Mouse (Mus musculus) liver (tissue): ENCODE results near the gene Gm45623.
A peak's percentile ranks its signal among the peaks of the same experiment; 100 is the strongest.

Experiments
- DNase-seq: peaks from one replicate; pipeline ENCODE4 v3.0.0-alpha.2; 2020; ENCODE audit warnings: mixed read lengths

The Gm45623 gene

GRCm38 (mm10) chr13:56751774-56752173 lies 1.9 kb downstream of the Gm45623 start:
- no peak for DNase-seq

GRCm38 (mm10) chr13:56749377-56749776 lies 4.2 kb downstream of the Gm45623 start:
- DNase-seq: no peak

- no peak for DNase-seq
These were observed 6.1 kb downstream of the Gm45623 start for GRCm38 (mm10) chr13:56747554-56747953.

GRCm38 (mm10) chr13:56746739-56747532 lies 6.7 kb downstream of the Gm45623 start:
- DNase-seq: no peak

- no peak for DNase-seq
These were observed 11.2 kb downstream of the Gm45623 start for GRCm38 (mm10) chr13:56742325-56742901.

GRCm38 (mm10) chr13:56741691-56742090 lies 11.9 kb downstream of the Gm45623 start:
- DNase-seq: no peak

GRCm38 (mm10) chr13:56740496-56740895 lies 13.1 kb downstream of the Gm45623 start:
- DNase-seq: no peak

- DNase-seq: no peak
These were observed 14.1 kb downstream of the Gm45623 start for GRCm38 (mm10) chr13:56739556-56739955.

- peak; percentile 13 for DNase-seq
These were observed 18.3 kb downstream of the Gm45623 start for GRCm38 (mm10) chr13:56735212-56735875.

- no peak for DNase-seq
These were observed 19.0 kb downstream of the Gm45623 start for GRCm38 (mm10) chr13:56734617-56735016.

GRCm38 (mm10) chr13:56729046-56729445 lies 24.6 kb downstream of the Gm45623 start:
- no peak for DNase-seq

- no peak for DNase-seq
These were observed 27.1 kb downstream of the Gm45623 start for GRCm38 (mm10) chr13:56726551-56726950.

- no peak for DNase-seq
These were observed 41.4 kb downstream of the Gm45623 start for GRCm38 (mm10) chr13:56712221-56712620.

GRCm38 (mm10) chr13:56710620-56711019 lies 43.0 kb downstream of the Gm45623 start:
- no peak for DNase-seq

- DNase-seq: no peak
These were observed 46.0 kb downstream of the Gm45623 start for GRCm38 (mm10) chr13:56707606-56708005.

GRCm38 (mm10) chr13:56707111-56707510 lies 46.5 kb downstream of the Gm45623 start:
- DNase-seq: no peak

GRCm38 (mm10) chr13:56704596-56704995 lies 49.0 kb downstream of the Gm45623 start:
- DNase-seq: no peak

GRCm38 (mm10) chr13:56703871-56704321 lies 49.7 kb downstream of the Gm45623 start:
- DNase-seq: no peak

- DNase-seq: peak; percentile 77
These were observed 50.3 kb downstream of the Gm45623 start for GRCm38 (mm10) chr13:56703222-56703870.

- DNase-seq: peak; percentile 86
These were observed 51.0 kb downstream of the Gm45623 start, which contains the start of gene Smad5 for GRCm38 (mm10) chr13:56702469-56703221. Smad5 (plus strand) TSS chr13:56703010.
